In the genomic region with DNA sequence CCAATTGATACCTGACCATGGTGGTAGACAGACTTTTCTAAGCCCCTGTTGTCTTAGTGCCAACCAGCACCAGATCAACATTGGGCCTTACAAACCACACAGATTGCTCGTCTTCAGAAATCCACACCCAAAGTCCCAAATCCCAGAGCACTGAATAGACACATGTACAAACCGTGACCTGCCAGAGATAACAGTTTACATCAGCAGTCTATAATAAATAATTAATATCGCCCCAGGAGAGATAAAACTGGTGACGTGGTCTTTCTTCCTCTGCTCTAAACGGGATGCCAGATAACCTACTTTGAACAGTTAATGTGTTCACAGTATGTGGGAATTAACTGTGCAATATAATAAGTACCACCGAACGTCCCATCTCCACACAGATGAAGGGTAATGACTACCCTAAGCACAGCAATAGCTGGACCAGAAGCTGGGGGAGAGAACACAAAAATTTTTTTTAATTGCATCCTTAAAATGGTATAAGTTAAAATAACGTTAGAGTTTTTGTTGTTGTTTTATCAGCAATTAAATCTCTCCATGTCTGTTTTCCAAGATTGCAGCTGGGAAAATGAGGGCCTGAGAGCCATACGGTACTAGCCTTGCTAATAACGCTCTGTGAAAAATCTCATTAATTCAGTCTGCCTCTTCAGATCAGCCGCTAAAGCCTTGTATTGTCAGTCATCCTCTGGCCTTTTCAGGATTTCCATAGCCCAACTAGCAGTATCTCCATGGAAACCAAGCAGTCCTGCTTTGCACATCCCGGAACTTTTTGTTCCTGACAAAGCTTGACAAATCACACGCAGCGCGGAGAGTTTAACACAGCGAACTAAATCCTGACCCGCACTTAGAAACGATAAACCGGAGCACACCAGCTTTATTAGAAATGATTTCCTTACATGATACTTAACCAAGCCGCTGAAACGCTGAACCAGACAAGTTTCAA, we compare ENCODE assay signal across 9 mouse cellular contexts.
A peak's percentile ranks its signal among the peaks of the same experiment; 100 is the strongest.
DNase-seq lines count a peak whose midpoint lies in the region; ATAC-seq and TF ChIP-seq lines count a peak whose summit lies in the region.
"Had no signal": no experiment of that assay in that cellular context is flagged by ENCODE, and none has a peak within 500 bp of the region (broad histone marks: within the 10 kb centered on the region; RNA-seq: fewer than 3 reads in every experiment).

No protein-coding gene starts in this region.

- DNase-seq in lung, embryonic 14.5 days: peak; percentile 54
- DNase-seq in lung, adult 2 months: no peak
- DNase-seq in heart, adult 8-10 months (ENCODE audit: low spot score): peak; percentile 20
- DNase-seq in layer of hippocampus, adult 8-10 months (ENCODE audit: low spot score in 2 of 2): peak; percentile 59 to 66
- DNase-seq in urinary bladder, postnatal 25 days (ENCODE audit: low spot score): no peak
- no peak for DNase-seq in spleen, postnatal 10 days (ENCODE audit: low spot score in 2 of 2)

- no peak overlapping the region for H3K27ac ChIP-seq in lung, embryonic 14.5 days (ENCODE audit: low read depth)
- peak overlapping the region; percentile 75 for H3K27ac ChIP-seq in midbrain, embryonic 16.5 days (ENCODE audit: low read length)

- TF ChIP-seq POLR2A in lung, adult 2 months (IDR thresholded peaks at IDR 0.05; ENCODE audit: borderline replicate concordance, extremely low read depth, low read depth, low read length): no peak

- H3K27me3 ChIP-seq in lung, embryonic 14.5 days (ENCODE audit: insufficient read depth, low read length): 0 out of 2 replicates have a peak, but pooled peaks cover 5% of the 10 kb centered on the region
- no peaks in the 10 kb centered on the region for H3K27me3 ChIP-seq in midbrain, embryonic 16.5 days (ENCODE audit: control insufficient read depth, insufficient read depth, low read depth, low read length)

- H3K4me1 ChIP-seq in lung, embryonic 14.5 days (ENCODE audit: insufficient read depth): no peaks in the 10 kb centered on the region
- no peaks in the 10 kb centered on the region for H3K4me1 ChIP-seq in lung, adult 2 months (ENCODE audit: control insufficient read depth, insufficient read depth, low read length)
- peaks cover 38% of the 10 kb centered on the region for H3K4me1 ChIP-seq in midbrain, embryonic 16.5 days (ENCODE audit: control insufficient read depth, insufficient read depth, low read length)

- WGBS in lung, embryonic 14.5 days: 19% methylated on average over 21 of the region's 21 CpGs
- WGBS in lung, adult 2 months: 46% methylated on average over 21 of the region's 21 CpGs
- WGBS in midbrain, embryonic 16.5 days: 4% methylated on average over 21 of the region's 21 CpGs

- no peak for TF ChIP-seq CTCF in lung, embryonic 14.5 days (IDR thresholded peaks at IDR 0.05; ENCODE audit: low read depth)
- TF ChIP-seq CTCF in lung, adult 2 months (IDR thresholded peaks at IDR 0.05; ENCODE audit: insufficient read depth, low read length): no peak

- no peaks in the 10 kb centered on the region for H3K9me3 ChIP-seq in lung, embryonic 14.5 days (ENCODE audit: low read depth, low read length)
- H3K9me3 ChIP-seq in midbrain, embryonic 16.5 days (replicated peaks; ENCODE audit: control insufficient read depth, low read length, poor library complexity, severe bottlenecking): no peaks in the 10 kb centered on the region

- no peak overlapping the region for H3K9ac ChIP-seq in lung, embryonic 14.5 days
- peak overlapping the region; percentile 22; the same call in 1 of the 2 replicates for H3K9ac ChIP-seq in midbrain, embryonic 16.5 days (ENCODE audit: low read depth, low read length)

- H3K4me3 ChIP-seq in lung, embryonic 14.5 days (ENCODE audit: low read depth, low read length): no peak overlapping the region
- no peak overlapping the region for H3K4me3 ChIP-seq in lung, adult 2 months (replicated peaks; ENCODE audit: extremely low read depth, low read depth, low read length)
- H3K4me3 ChIP-seq in midbrain, embryonic 16.5 days (ENCODE audit: low read depth, low read length): peak overlapping the region; percentile 3; the same call in 1 of the 2 replicates
- H3K4me3 ChIP-seq: erythroblast, embryonic 14.5 days had no signal

- H3K4me2 ChIP-seq in lung, embryonic 14.5 days: peak overlapping the region; percentile 43
- H3K4me2 ChIP-seq in midbrain, embryonic 16.5 days (ENCODE audit: low read length): peak overlapping the region; percentile 42

- no peaks in the 10 kb centered on the region for H3K36me3 ChIP-seq in lung, embryonic 14.5 days (ENCODE audit: insufficient read depth)
- no peaks in the 10 kb centered on the region for H3K36me3 ChIP-seq in midbrain, embryonic 16.5 days (ENCODE audit: control insufficient read depth, insufficient read depth, low read length)

- no peak for ATAC-seq in lung, embryonic 14.5 days (ENCODE audit: insufficient read depth)
- peak; percentile 92 for ATAC-seq in midbrain, embryonic 16.5 days
- ATAC-seq in monocyte, adult 5-6 weeks (replicated peaks; ENCODE audit: insufficient number of reproducible peaks, low FRiP score, low TSS enrichment, poor library complexity, severe bottlenecking): no peak

Comparison
In these comparisons a context has a peak if more than half of its experiments do, and no peak if none do; other contexts are left out.
1. DNase-seq: peak in lung, embryonic 14.5 days (single experiment), heart, adult 8-10 months (single experiment) and layer of hippocampus, adult 8-10 months (2 of 2); none in lung, adult 2 months (single experiment), urinary bladder, postnatal 25 days (single experiment) and spleen, postnatal 10 days (0 of 2).